Mouse (Mus musculus): ENCODE results near the gene Spag16.

DNA sequence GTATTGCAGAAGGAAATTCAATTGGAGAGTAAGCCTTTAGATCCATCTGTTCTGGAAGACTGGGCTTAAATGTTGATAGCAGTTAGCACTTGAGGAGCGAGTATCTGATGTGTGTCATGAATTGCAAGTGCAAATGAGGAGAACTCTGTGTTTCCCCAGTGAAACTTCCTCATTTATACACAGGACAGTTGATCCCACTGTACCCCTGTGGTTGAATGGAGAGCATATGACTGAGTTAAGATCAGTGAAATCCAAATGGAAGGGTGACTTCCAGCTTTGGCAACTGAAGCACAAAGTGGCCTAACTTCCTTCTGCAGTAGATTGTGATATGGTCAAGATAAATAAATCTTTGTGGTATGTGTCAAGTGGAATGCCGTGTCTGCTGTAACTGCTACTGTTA is 446.0 kb downstream of the Spag16 start:
- TF ChIP-seq POLR2AphosphoS2 (IDR thresholded peaks at IDR 0.05; ENCODE audit: insufficient read length, low read depth) = no peak
- no peak for TF ChIP-seq USF1 (IDR thresholded peaks at IDR 0.05; ENCODE audit: low read depth)
- no peak for TF ChIP-seq POLR2A (IDR thresholded peaks at IDR 0.05; ENCODE audit: insufficient read length, low read depth)

Data from myocyte (in vitro differentiated cells).